Mouse (Mus musculus): ENCODE data around the gene Trim3.
A peak's percentile ranks its signal among the peaks of the same experiment; 100 is the strongest.

Trim3 gene

DNA sequence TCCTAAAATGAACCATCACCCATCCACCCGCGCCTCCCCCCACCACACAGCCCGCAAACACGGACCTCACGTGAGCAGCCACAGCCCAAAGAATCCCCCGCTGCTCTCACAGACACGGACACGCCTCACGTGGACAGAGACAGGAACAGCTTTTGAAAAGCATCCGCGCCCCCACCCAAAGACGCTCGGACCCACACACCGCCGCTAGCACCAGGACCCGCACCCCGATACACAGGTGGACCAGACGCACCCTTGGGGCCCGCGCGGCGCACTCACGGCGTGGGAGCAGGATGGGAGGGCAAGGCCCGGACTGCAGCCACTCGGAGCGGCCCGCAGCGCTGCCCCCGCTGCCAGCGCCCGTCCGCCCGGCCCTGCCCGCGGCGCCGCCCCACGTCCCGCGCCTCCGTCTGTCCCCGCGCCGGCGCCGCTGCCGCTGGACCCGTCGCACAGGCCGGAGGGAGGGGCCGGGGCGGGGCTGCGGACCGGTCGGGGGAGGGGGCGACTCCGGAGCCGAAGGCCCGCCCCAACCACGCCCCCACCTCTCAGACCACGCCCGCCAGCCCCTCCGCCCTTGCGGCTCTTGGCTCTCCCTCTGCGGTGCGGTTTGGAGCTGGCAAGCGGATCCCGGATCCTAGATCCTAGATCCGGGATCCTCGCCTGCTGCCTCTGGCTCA, at the start of gene Trim3:
Trim3 (minus strand) TSS at position 445 of the 674 bp plus-strand sequence.
- peak; percentile 66 for DNase-seq (ENCODE audit: low read depth)

- peak; percentile 67 for DNase-seq (ENCODE audit: low read depth)
Observed at GRCm38 (mm10) chr7:105650639-105651435, 17.5 kb upstream of the Trim3 start, which contains the start of gene Dnhd1. TSS of gene Dnhd1 (plus strand) at chr7:105650827.

GRCm38 (mm10) chr7:105641936-105642335, 8.6 kb upstream of the Trim3 start:
- no peak for DNase-seq (ENCODE audit: low read depth)

DNA sequence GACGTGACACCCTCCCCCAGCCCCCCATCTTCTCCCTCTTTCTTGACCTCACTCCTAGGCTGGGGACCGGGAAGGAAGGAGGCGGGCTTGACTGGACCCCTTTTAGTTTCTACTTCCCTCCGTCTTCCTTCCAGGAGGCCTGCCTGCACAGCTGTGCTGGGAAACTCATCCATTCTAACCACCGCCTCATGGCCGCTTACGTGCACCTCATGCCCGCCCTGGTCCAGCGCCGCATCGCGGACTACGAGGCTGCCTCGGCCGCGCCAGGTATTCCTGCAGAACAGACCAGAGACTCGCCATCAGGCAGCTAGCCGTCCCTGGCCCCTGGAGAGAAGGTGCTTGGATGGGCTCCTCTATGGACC, 7.5 kb upstream of the Trim3 start:
- no peak for DNase-seq (ENCODE audit: low read depth)

DNA sequence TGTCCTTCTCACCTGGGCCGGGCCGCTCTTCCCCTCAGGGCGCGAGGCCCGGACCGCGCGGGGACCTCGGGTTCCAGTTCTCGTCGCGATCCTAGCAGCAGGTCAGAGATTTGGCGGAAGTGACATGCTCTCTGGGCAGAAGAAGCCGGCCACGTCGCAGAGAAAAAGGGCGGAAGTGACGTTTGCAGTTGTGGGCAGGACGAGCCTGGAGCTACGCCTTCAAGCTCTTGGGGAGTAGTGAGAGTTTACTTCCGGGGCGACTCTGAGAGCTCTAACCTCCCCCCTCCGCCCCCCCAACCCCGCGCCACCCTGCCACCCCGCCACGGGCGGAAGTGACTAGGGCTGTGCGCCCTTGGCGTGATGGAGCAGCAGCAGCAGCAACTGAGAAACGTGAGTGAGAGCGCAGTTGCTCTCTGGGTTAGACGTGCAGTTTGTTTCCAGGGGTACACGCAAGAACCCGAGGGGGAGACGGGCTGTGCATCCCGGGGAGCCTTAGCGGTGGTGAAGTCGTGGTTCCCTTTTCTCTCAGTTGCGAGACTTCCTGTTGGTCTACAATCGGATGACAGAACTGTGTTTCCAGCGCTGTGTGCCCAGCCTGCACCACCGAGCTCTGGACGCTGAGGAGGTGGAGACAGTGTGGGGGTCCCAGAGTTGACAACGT, 7.0 kb upstream of the Trim3 start, which contains the start of the genes Arfip2 and Gm45799:
Arfip2 (minus strand) TSS at position 184 of the 661 bp plus-strand sequence.
Gm45799 (plus strand) TSS at position 320 of the 661 bp plus-strand sequence.
- peak; percentile 97 for DNase-seq (ENCODE audit: low read depth)

DNA sequence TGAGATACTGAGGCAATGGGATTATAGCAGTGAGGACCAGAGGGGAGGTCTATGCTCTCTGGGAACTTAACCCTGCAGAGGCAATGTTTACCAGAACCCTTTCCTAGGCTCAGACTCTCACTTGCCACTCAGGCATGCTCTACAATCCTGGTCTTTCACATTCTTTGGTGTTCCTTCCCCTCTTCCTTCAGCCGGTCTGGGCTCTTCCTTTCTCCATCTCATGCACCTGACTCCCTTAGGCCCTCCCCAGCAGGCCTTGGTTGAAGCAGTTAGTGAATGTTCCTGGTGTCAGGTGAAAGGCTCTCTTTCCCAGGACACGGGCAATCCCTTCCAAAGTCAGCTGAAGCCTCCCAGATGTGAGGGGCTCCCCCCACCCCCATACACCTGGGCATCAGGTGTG, 6.4 kb upstream of the Trim3 start, which contains the start of gene Timm10b:
Timm10b (plus strand) TSS at position 301 of the 400 bp plus-strand sequence.
- no peak for DNase-seq (ENCODE audit: low read depth)

GRCm38 (mm10) chr7:105639304-105639703, 5.9 kb upstream of the Trim3 start:
- no peak for DNase-seq (ENCODE audit: low read depth)

DNA sequence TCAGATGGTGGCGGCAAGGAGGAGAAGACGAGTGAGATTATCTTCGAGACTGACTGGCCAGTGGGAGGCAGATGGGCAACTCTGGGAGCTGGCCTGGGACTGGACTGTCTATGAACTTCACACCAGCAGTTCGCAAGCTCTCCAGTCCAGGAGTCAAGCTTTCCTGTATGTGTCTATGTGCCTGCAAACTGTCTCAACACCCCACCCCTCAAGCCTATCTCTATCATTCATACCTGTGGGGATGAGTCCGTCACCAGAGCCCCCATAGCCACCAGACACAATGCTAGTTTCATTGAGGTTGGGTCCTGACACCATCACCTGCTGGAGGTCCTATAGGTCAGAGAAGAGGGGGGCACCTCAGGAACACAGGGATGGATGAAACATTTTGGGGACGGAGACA, 5.4 kb upstream of the Trim3 start:
- no peak for DNase-seq (ENCODE audit: low read depth)

GRCm38 (mm10) chr7:105635726-105636125, 2.4 kb upstream of the Trim3 start:
- no peak for DNase-seq (ENCODE audit: low read depth)

DNA sequence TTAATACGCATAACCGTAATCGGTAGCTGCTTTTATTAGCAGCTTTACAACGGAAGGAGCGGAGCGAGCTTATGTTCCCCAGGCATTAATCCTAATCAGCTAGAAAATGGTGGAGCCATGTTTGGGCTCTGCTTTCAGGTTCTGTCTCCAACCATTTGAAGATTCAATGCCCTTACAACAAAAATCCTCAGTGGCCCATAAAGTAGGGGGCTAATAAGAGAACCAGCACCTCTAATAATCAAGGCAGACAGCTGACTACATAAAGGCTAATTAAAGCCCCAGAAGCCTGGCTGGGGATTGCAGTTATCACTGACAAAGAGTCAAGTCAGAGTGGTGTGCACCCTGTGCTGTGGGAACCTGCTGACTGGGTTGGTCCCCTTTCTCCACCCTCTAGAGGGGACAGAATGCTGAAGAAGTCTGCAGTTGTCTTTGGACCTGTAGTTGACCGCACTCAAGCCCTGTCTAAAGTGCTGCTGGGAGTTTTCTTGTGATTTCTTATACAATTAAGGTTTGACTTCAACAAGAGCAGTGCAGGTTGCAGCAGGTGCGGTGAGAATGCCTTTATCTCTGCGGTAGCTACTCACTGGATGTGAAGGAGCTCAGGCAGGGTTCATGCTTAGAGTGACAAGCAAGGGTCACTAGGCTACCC, 1.0 kb upstream of the Trim3 start:
- DNase-seq (ENCODE audit: low read depth) = no peak

DNA sequence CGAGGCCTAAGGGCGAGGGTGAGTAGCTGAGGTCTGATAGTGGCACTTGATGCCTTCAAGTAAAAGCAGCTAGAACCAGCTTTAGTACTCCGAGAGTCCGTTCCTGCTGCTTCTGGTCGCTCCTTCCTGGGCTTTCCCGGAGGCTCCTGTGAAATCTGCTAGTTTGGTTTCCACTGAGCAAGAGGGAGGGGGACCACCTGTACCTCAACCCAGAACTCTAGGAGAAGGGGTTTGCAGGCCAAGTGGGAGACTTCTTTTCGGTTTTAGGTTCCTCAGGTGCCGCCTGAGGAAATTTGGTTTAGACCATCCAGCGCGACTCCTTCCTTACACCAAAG, 397 bp upstream of the Trim3 start:
- DNase-seq (ENCODE audit: low read depth) = no peak

- DNase-seq (ENCODE audit: low read depth) = no peak
Observed at GRCm38 (mm10) chr7:105632551-105632972, 809 bp downstream of the Trim3 start.

GRCm38 (mm10) chr7:105628633-105629032, 4.7 kb downstream of the Trim3 start:
- DNase-seq (ENCODE audit: low read depth) = no peak

- no peak for DNase-seq (ENCODE audit: low read depth)
Observed at GRCm38 (mm10) chr7:105625397-105625796, 8.0 kb downstream of the Trim3 start.

DNA sequence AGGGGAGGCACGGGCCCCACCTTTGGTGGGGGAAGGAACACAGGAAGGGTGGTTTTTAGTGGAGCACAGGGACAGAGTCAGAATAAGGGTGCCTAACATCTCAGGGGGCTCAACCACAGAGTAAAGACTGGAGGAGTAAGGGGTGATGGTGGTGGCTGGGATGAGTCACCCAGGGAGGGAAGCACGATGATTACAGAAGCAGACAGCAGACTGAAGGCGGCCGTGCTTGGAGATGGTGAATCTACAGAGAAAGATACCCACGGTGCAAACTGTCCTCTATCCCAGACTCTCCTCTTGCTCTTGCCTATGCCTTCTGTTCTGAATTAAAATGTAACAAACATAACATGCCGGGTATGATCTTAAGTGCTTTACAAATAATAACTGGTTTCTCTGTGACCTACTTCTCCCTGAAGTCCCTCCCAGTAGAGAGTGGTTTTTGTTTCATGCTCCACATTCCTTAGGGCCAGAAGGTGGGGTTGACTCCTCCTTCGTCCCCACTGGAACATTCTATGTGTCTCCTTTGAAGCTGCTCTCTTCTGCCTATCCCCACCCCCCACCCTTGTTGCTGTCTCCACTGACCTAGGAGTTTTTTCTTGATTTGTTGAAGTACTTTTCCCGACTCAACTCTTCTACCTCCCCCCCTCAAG, 11.6 kb downstream of the Trim3 start:
- no peak for DNase-seq (ENCODE audit: low read depth)

- DNase-seq (ENCODE audit: low read depth) = no peak
Observed at GRCm38 (mm10) chr7:105621053-105621452, 12.3 kb downstream of the Trim3 start.

GRCm38 (mm10) chr7:105619701-105620100, 13.7 kb downstream of the Trim3 start:
- no peak for DNase-seq (ENCODE audit: low read depth)

DNA sequence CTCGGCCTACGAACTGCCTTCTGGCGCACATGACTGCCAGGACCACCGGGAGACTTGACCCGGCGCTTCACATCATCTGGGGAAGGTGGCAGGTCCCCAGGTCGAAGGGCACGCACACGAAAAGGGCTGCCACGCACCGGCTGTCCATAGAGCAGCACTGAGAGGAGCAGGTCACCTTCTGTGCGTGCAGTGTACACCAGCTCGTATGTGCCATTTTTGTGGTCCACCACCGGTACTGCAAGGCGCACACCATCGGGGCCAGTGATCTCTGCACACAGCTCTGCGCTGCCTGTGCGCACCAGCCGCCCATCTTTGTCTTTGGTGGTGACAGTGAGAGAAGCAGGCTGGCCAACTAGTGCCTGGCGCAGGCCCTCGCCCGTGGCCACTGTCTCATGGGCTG, 15.6 kb downstream of the Trim3 start:
- no peak for DNase-seq (ENCODE audit: low read depth)

DNA sequence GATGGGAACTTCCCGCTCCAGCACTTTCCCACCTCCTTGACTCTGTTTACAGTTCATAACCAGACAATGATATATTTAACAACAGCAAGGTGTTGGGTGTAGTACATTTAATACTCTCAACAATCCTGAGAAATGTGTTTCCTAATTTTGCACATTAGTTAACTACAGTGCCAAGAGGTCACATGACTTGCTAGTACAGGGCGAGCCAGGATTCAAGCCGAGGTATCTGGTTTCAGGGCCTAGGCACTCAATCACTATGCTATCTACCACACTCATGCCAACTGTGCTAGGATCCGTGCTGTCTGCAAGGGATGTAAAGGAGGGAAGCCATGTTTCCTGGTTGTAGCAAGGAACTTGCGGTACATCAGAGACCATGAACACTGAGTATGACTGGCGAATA, 16.8 kb downstream of the Trim3 start:
- no peak for DNase-seq (ENCODE audit: low read depth)

DNA sequence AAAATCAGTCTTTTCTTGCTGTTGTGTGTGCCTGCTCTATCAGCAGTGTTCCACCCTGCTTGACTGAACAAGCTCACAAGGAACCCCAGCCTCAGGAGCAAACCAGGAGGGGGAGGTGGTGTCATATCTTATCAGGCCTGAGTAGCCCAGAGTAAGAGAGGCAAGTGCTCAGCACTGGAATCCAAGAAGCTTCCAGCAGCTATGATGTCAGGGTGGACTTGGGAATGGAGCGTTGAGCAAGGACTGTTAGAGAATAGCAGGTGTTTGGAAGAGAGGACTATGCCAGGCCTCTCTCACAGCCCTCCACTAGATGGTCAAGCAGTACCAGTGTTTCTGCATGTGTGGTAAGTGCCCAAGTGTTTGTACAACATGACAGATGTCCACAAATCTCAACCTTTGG, 17.7 kb downstream of the Trim3 start:
- DNase-seq (ENCODE audit: low read depth) = no peak

- DNase-seq (ENCODE audit: low read depth) = no peak
Observed at GRCm38 (mm10) chr7:105614400-105614799, 19.0 kb downstream of the Trim3 start.

DNA sequence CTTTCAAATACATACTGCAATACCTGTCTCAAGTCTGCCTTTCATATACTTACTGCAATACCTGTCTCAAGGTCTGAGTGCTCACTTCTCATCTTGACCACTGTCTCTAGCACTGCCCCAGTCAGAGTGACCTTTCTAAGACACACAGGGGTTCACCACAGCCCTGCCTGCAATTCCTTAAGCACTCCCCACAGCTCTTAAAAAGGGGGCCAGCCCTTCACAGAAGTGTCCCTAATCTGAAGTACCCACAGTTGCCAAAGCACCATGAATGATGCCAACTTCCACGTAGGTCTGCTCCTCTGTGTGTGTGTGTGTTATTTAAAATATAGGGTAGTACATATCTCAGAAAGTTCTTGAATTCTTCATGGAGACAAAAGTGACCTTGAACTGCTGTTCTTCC, 21.6 kb downstream of the Trim3 start:
- DNase-seq (ENCODE audit: low read depth) = no peak
